Mouse (Mus musculus): ENCODE data around the gene Ccdc167. TPM values are rescaled to one million over a fixed set of nuclear protein-coding genes. Genes with fewer than 3 reads are reported as not detected.
"Not testable (repeated sequence)": the region's sequence is repeated elsewhere in the genome, so short reads cannot be mapped to it uniquely, and the experiment has no call there.

Ccdc167 gene
- polyA plus RNA-seq, 1 experiment from 2014 or later: 15.4 TPM

DNA sequence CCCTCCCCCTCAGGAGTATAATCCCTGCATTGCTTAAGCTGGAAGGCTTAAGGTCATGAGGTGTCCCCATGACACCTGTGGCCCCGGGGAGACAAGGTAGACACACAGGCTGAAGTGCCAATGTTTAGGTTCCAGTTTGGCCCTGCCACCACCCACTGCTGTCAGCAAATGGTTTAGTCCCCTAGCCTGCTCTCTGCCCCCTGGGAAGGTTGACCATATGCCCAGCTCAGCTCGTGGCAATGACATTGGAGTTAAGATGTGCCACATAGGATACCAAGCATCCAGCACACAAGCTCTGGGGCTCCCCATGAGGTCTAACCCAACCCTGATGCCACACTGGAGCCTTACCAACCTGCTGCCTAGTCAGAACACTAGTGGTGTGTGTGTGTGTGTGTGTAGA lies 15.7 kb upstream of the Ccdc167 start:
- Histone ChIP-seq H3K4me3 (no peak overlapping the region), H3K27me3 (replicated peaks) (no peaks in the 10 kb centered on the region), H3K4me1 (peaks cover 37% of the 10 kb centered on the region), H3K9ac (no peak overlapping the region), H3K27ac (no peak overlapping the region), H3K9me3 (no peaks in the 10 kb centered on the region), H3K36me3 (no peaks in the 10 kb centered on the region), H3K4me2 (replicated peaks) (no peak overlapping the region)
- 77% methylated on average over 2 of the region's 2 CpGs for WGBS
- no peak for ATAC-seq (ENCODE audit: low FRiP score, low read depth)

DNA sequence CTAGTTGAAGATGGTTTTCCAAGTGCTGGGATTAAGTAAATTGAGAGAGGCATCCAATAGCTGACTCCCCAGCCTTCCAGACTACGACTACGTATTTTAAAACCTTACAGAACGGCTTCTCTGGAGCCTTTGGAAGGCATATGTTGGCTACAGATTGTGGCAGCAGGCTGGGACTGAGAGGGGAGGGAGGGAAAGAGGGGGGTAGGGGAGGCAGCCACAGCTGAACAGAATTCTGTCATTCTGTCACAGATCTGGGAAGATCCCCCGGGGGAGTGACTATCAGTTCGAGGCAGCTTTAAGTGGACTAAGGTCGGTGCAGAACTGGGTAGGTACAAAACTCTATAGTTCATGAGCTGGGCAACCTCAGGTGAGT lies 15.1 kb upstream of the Ccdc167 start:
- peaks cover 37% of the 10 kb centered on the region for H3K4me1 ChIP-seq
- no peak overlapping the region for H3K9ac ChIP-seq
- H3K27me3 ChIP-seq (replicated peaks): no peaks in the 10 kb centered on the region

DNA sequence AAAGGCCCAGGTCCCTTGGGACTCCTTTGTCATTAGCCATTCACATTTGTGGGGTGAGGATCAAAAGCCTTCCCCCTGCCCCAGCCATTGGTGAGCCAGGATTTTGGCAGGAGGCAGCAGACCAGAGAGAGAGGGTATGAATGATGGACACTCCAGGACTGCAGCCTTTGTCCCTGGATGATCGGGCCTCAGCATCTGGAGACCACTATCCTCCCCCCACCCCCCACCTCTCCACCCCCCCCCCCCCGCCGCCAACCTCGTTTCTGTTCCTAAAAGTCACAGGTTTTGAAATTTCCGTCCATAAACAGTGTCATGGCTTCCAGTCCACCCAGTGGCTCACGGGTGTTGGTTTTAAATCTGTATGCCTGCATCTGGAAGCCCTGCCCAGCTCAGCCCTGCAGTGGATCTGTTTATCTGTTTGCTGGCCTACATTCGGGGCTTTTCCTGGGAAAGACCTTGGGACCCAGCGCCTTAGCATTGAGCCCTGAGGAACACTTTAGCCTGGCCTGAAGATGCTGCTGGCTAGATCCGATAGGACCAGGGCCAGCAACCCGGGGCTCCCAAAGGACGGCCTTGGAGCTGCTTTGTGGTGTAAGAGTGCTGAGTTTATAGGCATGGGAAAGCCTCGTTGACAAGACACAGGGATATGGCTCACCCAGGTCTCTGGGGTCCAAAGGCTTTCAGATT lies 14.6 kb upstream of the Ccdc167 start:
- Histone ChIP-seq H3K4me1 (peaks cover 33% of the 10 kb centered on the region), H3K36me3 (no peaks in the 10 kb centered on the region), H3K4me3 (no peak overlapping the region), H3K9ac (peak overlapping the region; percentile 26; the same call in 1 of the 2 replicates), H3K4me2 (replicated peaks) (peak overlapping the region; percentile 14; the same call in 1 of the 2 replicates), H3K27ac (peak overlapping the region; percentile 23; the same call in 1 of the 2 replicates), H3K9me3 (no peaks in the 10 kb centered on the region), H3K27me3 (replicated peaks) (no peaks in the 10 kb centered on the region)
- 50% methylated on average over 12 of the region's 12 CpGs for WGBS
- peak; percentile 64 for ATAC-seq (ENCODE audit: low FRiP score, low read depth)

More for the DNA sequence above, 15.1 kb upstream of the Ccdc167 start:
- no peak for ATAC-seq (ENCODE audit: low FRiP score, low read depth)
- WGBS: 55% methylated on average over 6 of the region's 6 CpGs
- Histone ChIP-seq H3K27ac (peak overlapping the region; percentile 23; the same call in 1 of the 2 replicates), H3K9me3 (no peaks in the 10 kb centered on the region), H3K36me3 (no peaks in the 10 kb centered on the region), H3K4me2 (replicated peaks) (no peak overlapping the region), H3K4me3 (no peak overlapping the region)

DNA sequence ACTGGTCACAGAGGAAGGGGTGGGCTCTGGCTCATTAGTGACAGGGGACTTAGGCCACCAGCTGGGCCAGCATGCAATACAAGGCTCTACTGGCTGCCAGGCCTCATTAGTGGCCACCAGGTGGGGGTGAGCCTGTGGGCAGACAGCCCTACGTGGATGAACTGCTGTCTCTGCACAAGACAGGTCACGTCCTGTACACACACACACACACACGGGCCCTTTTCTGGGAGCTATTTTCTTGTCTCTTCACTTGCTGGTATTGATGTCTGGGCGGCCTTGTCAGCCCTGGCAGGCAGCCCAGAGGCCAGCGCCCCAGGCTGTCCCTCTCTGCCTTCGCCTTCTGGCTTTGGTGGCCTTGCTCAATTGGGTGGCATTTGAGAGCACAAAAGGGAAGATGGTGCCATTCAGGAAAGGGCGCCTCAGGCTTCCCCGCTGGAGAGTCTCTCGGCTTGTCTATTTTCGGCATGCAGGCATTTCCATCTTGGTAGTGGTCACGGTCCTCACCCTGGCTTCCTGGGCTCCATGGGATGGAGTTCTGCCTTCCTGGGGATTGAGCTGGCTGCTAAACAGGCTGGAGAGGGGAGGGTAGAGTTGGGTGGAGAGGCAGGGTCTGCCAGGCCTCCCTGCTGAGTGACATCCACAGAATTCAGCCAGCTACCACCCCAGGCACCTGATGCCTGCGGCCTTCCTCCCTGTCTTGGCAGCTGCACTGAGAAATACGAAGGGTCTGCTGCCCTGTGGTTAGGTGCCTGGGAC lies 13.8 kb upstream of the Ccdc167 start:
- no peaks in the 10 kb centered on the region for H3K36me3 ChIP-seq
- H3K9me3 ChIP-seq: no peaks in the 10 kb centered on the region
- peak overlapping the region; percentile 14; the same call in 1 of the 2 replicates for H3K4me2 ChIP-seq (replicated peaks)
- ATAC-seq (ENCODE audit: low FRiP score, low read depth): peak; percentile 70
- H3K4me1 ChIP-seq: peaks cover 26% of the 10 kb centered on the region
- H3K4me3 ChIP-seq: no peak overlapping the region
- H3K27me3 ChIP-seq (replicated peaks): no peaks in the 10 kb centered on the region
- 28% methylated on average over 13 of the region's 13 CpGs for WGBS
- H3K9ac ChIP-seq: peak overlapping the region; percentile 26; the same call in 1 of the 2 replicates
- peak overlapping the region; percentile 23; the same call in 1 of the 2 replicates for H3K27ac ChIP-seq

DNA sequence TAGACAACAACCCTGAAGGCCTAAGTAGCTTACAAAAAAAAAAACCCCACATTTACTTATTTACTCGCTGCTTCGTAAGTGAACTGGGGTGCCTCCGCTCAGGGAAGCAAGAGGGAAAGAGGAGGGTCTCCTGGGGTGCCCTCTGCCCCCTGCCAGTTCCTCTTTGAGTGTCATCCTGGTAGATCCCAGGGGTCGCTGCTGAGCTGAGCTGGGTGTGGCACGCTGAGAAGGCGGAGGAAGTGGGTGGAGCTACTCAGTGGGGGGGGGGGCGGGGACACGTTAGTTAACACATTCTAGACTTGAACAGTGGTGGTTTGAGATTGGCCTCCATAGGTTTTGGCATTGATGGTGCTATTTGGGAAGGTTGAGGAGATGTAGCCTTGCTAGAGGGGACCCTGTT lies 11.2 kb upstream of the Ccdc167 start:
- Histone ChIP-seq H3K36me3 (no peaks in the 10 kb centered on the region), H3K4me1 (peaks cover 21% of the 10 kb centered on the region), H3K27ac (no peak overlapping the region), H3K4me3 (no peak overlapping the region), H3K9ac (no peak overlapping the region), H3K4me2 (replicated peaks) (no peak overlapping the region), H3K9me3 (no peaks in the 10 kb centered on the region), H3K27me3 (replicated peaks) (no peaks in the 10 kb centered on the region)
- no peak for ATAC-seq (ENCODE audit: low FRiP score, low read depth)
- 61% methylated on average over 8 of the region's 8 CpGs for WGBS

DNA sequence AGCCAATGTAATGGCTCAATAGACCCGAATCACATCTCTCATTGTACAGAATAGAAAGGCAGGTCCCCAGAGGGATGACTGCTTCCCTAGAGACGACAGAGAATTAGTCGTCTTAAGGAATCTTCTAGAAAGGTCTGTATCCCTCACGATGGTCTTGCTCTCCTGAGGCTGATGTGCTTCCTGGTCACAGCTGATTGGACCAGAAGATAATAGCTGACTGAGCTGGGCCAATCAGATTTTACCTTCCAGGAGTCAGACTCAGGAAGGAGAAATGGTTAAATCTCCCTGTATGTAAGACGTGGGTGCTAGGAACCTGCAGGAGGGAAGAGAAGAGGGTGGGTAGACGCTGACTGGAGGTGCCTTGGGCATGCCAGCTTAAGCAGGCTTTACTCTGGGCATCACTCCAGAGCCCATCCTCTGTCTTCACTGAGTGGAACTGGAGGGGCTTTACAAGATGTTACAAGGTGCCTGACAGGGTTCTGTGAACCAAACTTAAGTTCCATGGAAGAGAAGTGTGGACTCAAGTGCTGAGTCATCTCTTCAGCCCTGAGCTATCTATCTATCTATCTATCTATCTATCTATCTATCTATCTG lies 8.3 kb upstream of the Ccdc167 start:
- Histone ChIP-seq H3K4me3 (no peak overlapping the region), H3K27me3 (replicated peaks) (no peaks in the 10 kb centered on the region), H3K4me2 (replicated peaks) (no peak overlapping the region), H3K9ac (no peak overlapping the region), H3K4me1 (peaks cover 2% of the 10 kb centered on the region; the same call in 1 of the 2 replicates), H3K36me3 (no peaks in the 10 kb centered on the region), H3K27ac (no peak overlapping the region), H3K9me3 (no peaks in the 10 kb centered on the region)
- 75% methylated on average over 6 of the region's 6 CpGs for whole genome bisulfite sequencing
- ATAC-seq (ENCODE audit: low FRiP score, low read depth): no peak

DNA sequence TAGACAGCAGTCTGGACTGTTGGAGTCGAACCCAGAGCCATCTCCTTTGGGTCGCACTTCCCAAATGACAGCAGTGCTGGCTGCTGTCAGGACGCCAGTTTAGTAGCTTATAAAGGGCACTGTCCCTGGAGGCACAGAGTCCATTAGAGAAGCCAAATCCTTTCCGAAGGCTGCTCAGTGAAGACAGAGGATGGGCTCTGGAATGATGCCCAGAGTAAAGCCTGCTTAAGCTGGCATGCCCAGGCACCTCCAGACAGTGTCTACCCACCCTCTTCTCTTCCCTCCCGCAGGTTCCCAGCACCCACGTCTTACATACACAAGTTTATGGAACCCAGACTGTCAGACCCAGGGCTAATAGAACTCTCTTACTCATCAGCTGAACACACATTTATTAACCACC lies 7.8 kb upstream of the Ccdc167 start:
- H3K27me3 ChIP-seq (replicated peaks): no peaks in the 10 kb centered on the region
- H3K4me2 ChIP-seq (replicated peaks): no peak overlapping the region
- H3K9me3 ChIP-seq: no peaks in the 10 kb centered on the region
- no peak overlapping the region for H3K4me3 ChIP-seq
- no peak overlapping the region for H3K27ac ChIP-seq
- H3K9ac ChIP-seq: no peak overlapping the region
- no peak for ATAC-seq (ENCODE audit: low FRiP score, low read depth)
- WGBS: 81% methylated on average over 6 of the region's 6 CpGs
- H3K36me3 ChIP-seq: no peaks in the 10 kb centered on the region
- no peaks in the 10 kb centered on the region for H3K4me1 ChIP-seq

DNA sequence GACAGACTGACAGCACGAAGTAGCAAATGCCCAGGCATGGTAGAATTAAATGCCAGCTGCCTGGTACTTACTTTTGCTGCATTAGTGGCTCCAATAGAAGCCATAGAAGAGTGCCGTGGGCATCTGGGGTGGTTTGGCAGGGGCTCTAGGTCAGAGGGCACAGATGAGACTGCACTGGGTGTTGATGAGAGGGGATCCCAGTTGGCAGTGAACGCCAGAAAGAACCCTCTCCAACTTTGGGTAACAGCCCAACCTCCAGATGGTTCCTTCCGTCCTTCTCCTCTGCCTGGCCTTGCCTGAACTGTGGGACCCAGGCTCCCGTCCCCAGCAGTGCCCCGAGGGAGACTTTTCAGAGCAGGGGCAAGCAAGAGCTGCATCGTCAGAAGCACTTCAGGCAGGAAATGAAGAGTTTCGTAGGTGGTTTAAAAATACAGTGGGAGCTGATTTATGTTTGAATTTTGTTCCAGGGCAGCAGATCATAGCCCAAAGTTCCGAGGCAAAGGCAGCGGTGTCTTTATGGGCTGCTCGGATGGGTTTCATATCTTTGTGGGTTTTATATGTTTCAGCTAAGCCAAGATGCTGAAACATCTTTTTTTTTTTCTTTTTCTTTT lies 4.0 kb upstream of the Ccdc167 start:
- Histone ChIP-seq H3K9me3 (no peaks in the 10 kb centered on the region), H3K36me3 (no peaks in the 10 kb centered on the region), H3K27ac (no peak overlapping the region), H3K9ac (no peak overlapping the region), H3K4me3 (no peak overlapping the region), H3K4me1 (peaks cover 9% of the 10 kb centered on the region), H3K27me3 (replicated peaks) (no peaks in the 10 kb centered on the region), H3K4me2 (replicated peaks) (no peak overlapping the region)
- 71% methylated on average over 11 of the region's 11 CpGs for WGBS
- ATAC-seq (ENCODE audit: low FRiP score, low read depth): no peak

DNA sequence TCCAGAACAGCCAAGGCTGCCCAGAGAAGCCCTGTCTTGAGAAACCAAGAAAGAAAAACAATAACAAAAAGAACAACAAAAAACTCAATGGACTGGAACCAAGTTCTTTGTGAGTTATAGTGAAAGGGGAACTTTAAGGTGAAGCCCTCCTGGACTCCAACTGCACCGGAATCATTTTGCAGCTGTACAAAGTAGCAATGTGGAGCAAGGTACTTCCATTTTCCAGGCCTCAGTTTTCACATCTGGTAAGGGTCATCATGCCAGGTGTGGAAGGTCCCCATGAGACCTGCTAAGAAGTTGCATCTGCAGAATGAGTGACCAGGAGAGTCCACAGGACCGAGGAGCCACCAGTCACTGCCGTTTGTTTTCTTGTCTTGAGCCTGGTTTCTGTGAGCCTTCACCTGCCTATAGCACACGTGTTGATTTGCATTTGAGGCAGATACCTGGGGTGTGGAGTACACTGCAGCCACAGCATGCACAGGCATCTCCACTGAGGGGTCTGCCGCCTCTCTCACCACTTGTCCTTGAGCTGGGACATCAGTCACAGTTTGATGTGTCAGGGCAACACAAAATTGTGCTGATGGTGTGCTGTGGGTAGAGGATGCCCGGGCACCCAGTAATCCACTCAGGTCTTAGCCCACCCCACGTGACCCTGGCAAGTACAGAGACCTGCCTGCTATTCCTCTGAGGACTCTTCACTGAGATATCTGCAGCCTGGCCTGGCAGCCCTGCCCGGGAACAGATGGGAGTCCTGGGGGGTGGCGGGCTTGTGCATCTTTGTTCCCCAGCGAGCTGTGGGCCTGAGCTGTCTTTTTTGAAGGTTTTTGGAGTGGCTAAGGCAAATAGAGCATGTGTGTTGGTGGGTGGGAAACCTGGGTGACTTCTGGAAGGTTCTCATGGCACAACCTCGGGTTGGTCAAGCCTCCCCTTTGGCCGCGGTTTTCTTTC lies 3.1 kb upstream of the Ccdc167 start:
- H3K9ac ChIP-seq: no peak overlapping the region
- H3K27ac ChIP-seq: no peak overlapping the region
- no peak for ATAC-seq (ENCODE audit: low FRiP score, low read depth)
- no peaks in the 10 kb centered on the region for H3K9me3 ChIP-seq
- H3K4me2 ChIP-seq (replicated peaks): no peak overlapping the region
- H3K4me3 ChIP-seq: no peak overlapping the region
- no peaks in the 10 kb centered on the region for H3K36me3 ChIP-seq
- H3K27me3 ChIP-seq (replicated peaks): no peaks in the 10 kb centered on the region
- WGBS: 79% methylated on average over 13 of the region's 13 CpGs
- peaks cover 9% of the 10 kb centered on the region for H3K4me1 ChIP-seq

DNA sequence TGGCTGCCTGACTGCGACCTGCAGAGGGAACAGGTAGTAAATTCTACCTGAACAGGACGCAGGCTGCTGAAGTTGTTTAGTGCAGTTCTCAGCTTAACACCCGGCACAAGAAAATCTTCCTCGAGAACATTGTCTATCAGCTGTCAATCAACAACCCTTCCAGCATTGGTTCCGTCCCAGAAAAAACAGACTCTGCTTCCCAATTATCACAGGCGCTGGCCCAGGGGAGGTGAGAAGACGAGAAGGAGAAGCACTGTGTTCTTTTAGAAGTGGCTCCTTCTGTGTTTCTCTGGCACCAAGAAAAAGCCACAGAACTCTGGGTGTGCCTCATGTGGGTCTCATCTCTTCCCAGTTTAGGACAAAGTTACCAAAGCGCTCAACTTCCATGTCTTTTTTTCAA lies 1.8 kb upstream of the Ccdc167 start:
- no peak overlapping the region for H3K4me2 ChIP-seq (replicated peaks)
- ATAC-seq (ENCODE audit: low FRiP score, low read depth): no peak
- no peaks in the 10 kb centered on the region for H3K27me3 ChIP-seq (replicated peaks)
- H3K9me3 ChIP-seq: no peaks in the 10 kb centered on the region
- H3K4me3 ChIP-seq: no peak overlapping the region
- 86% methylated on average over 8 of the region's 8 CpGs for WGBS
- no peak overlapping the region for H3K9ac ChIP-seq
- no peaks in the 10 kb centered on the region for H3K36me3 ChIP-seq
- no peak overlapping the region for H3K27ac ChIP-seq
- peaks cover 9% of the 10 kb centered on the region for H3K4me1 ChIP-seq

DNA sequence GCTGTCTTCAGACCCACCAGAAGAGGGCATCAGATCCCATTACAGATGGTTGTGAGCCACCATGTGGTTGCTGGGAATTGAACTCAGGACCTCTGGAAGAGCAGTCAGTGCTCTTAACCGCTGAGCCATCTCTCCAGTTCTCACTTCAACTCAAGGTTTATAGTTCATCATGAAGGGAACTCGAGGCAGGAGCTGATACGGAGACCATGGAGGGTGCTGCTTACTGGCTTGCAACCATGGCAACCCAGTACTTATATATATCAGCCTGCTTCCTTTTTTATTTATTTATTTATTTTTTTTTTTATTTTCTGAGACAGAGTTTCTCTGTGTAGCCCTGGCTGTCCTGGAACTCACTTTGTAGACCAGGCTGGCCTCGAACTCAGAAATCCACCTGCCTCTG lies 3.1 kb downstream of the Ccdc167 start:
- H3K9ac ChIP-seq; ATAC-seq (ENCODE audit: low FRiP score, low read depth); H3K36me3 ChIP-seq; H3K4me3 ChIP-seq; H3K27ac ChIP-seq; H3K4me2 ChIP-seq (replicated peaks); H3K9me3 ChIP-seq; H3K27me3 ChIP-seq (replicated peaks): not testable (repeated sequence)
- WGBS: 98% methylated on average over 4 of the region's 4 CpGs
- peaks cover 47% of the 10 kb centered on the region for H3K4me1 ChIP-seq

Data from neural tube, embryonic 12.5 days (tissue).